Mouse (Mus musculus) common myeloid progenitor, adult 5-6 weeks (primary cell): ENCODE data around the gene Fnbp1. TPM values are rescaled to one million over a fixed set of nuclear protein-coding genes. Genes with fewer than 3 reads are reported as not detected.

Source experiments
- ATAC-seq: replicated peaks from 2 replicates; pipeline ENCODE4 v1.8.0; 2016; ENCODE audit warnings: low read depth, mild to moderate bottlenecking, moderate TSS enrichment, inconsistent platforms; ENCODE audit not compliant: poor library complexity, severe bottlenecking
- total RNA-seq: library from RNA; stranded (forward); fragments of 200-1000, 187-1606 nt; gene quantifications from 2 replicates; pipeline ENCODE4 v1.2.3, GENCODE M21; 2017

Fnbp1 gene
- total RNA-seq, 1 experiment from 2014 or later: 43.4 TPM

DNA sequence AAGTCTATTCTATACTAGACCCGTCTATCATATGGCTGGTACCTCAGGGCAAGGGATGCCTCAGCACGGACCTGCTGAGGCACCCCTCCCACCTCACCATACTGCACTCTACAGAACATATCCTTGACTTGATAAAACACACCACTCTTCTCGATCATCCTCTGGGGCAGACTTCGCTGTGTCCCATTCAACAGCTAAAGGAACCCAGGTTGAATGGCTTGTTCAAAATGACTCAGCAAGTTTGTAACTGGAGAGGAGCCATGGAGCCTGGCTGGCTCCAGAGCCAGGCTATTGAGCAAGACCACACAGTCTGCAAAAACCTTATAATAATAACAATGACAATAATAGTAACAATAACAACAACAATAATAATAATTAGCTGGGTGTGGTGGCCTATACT lies 13.9 kb downstream of the Fnbp1 start:
- 0 out of 2 replicates have a peak, but pooled peaks have one; percentile 29 for ATAC-seq

DNA sequence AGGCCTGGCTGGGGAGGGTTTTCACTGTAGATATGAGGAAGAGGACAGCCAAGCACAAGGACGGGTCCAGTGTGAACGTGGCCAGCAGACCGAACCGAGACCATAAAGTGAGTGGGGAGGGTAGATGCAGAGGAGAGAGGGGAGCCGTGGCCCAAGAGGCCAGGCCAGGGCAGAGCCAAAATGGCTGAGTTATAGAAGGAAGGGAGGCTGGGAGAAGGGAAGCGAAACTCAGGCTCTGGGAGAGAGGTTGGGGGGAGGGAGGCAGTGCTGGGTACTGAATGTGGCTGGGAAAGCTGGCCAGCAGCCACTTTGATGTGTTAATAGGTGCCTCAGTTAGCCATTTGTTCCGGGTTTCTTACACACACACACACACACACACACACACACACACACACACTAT lies 14.6 kb downstream of the Fnbp1 start:
- ATAC-seq: no peak

DNA sequence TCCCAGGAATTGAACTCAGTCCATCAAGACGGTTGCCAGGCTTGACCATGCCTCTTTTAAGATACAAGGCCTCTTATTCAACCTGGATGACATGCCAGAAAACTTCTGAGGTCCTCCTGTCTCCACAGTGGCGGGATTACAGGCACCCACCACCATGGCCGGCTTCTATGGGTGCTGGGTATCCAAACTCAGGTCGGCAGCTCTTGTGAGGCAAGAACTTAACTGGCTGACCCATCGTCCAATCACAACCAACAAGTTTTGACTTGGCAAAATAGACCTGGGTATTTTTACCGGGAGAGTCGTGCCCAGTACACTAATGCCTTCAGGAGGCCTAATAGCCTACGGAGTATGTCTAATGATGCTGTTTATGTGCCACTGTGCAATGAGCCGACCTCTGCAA lies 15.8 kb downstream of the Fnbp1 start:
- ATAC-seq: no peak

DNA sequence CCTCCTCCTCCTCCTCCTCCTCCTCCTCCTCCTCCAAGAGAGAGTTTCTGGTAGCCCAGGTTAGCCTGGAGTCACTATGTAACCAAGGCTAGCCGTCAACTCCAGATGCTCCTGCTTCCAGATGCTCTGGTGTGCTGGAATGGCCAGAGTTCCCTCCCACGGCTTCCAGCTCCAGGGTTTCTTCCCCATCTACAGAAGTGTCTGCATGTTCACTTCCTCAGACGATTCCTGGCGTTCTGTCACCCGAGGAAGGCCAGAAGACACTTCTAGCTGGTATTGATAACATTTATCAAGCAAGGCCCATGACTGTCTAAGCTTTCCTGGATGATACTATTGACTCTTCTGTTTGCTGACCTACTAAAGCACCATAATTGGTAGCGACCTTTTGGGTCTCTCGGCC lies 16.7 kb downstream of the Fnbp1 start:
- ATAC-seq: no peak

DNA sequence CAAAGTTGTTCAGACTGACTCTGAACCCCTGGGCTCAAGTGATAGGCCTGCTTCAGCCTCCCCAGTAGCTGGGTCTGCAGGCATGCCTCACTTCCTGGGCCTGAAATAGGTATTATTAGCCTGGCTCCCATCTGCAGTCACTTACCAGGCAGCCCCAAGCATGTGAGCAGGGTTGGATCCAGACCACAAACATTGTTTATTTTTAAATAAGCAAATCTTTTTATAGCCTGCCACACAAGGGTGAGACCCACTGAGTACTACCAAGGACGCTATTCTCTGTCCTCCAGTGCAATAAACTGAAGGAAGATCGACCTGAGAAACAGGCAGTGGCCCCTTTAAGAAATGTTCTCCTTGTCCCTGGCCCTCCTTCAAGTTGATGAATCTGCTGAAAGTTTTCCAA lies 17.1 kb downstream of the Fnbp1 start:
- no peak for ATAC-seq

DNA sequence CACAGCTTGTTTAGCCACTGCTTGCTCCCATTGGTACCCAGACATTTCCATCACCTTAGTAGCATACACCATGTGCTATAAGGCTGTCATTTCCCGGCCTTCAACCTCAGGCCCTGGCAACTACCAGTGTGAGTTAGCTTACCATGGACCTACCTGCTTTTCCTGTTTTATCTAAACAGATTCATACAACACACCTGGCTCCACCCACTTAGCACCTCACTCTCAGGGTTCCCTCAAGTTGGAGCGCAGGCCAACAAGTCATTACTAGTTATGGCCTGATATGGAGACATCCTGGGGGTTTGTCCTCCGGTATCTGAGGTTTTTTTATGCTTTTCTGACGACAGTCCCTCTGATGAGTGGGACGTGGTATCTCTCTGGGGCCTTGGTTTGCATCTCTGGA lies 18.3 kb downstream of the Fnbp1 start:
- no peak for ATAC-seq

DNA sequence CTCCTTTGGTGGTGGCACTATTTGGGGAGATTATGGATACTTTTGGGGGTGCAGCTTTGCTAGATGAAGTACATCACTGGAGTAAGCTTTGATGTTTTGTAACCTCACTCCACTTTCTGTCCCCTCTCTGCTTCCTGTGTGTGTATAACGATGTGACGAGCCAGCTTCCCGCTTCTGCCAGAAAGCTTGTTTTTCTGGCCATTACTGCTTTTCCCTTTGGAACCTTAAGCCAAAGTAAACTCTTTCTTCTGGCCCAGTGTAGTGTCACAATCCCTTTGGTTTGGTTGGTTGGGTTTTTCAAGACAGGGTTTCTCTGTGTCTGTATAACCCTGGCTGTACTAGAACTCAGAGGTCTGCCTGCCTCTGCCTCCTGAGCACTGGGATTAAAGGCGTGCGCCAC lies 19.0 kb downstream of the Fnbp1 start:
- ATAC-seq: no peak

DNA sequence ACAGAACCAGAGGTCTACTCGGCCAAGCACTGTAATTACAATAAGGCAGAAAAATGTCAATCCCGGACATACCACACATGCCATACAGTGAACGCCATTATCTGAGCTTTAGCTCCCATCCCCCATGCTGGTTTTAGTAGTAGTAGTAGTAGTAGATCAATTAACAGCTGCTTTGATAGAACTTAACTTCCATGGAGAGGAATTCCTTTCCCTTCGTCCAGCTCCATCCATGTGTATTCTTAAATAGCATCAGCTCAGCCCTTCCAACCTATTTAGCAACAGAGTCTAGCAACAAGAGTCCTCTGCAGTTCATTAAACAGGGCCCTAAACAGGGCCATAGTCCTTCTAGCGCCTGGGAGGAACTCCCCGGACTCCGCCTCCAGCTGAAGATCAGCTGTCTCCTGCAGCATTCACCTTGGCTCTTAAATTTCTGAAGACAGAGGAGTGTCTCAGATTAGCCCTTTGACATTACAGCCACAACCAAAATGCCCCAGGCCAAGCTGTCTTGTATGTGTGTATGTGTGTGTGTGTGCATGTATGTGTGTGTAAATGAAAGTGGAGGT lies 20.6 kb downstream of the Fnbp1 start:
- no peak for ATAC-seq

DNA sequence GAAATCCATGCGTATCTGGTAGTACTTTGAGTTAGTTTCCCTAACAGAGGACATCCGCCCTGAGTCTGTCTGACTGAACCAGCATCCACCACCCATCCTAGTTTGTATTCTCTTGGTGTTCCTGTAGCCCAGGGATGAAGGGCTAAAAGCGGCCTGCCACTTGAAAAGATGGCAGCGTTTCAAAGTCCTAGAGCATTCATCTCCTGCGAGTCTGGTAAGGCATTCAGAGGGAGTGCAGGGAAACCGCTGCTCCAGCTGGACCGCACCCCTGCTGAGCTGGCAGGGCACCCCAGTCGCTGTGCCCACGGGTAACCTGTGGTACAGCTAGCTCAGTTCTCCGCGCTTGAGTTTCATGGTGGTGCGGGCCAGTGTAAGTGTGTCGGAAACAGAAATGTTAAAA lies 22.0 kb downstream of the Fnbp1 start:
- no peak for ATAC-seq

DNA sequence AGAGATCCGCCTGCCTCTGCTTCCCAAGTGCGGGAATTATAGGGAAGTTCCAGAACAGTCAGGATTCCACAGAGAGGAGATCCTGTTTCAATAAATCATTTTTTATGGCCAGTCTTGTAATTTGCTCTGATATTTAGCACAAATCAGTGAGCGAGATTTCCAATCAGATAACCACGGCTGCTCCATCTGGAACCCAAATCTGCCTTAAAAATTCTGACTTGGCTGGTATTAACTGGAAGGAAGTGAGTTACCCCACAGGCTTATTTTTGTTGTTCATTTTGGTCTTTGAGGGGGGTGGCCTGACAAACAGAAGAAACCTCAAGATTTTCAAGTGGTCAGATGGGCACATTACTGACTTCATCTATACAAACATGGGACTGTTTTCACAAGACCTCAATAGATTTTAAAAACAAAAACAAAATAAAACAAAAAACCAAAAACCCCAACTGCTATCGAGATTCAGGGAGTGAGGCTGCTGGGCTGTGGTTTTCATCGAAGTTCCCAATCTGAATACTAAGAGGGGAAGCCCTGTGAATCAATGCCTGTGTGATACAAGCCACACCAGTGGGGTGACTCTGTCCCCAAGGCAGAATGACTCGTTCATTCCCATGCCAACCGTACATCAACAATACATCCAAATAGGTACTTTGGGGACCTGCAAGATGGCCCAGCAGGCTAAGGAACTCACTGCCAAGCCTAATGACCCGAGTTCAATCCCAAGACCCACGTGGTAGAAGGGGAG lies 23.0 kb downstream of the Fnbp1 start:
- ATAC-seq: peak; percentile 41; the same call in 1 of the 2 replicates

DNA sequence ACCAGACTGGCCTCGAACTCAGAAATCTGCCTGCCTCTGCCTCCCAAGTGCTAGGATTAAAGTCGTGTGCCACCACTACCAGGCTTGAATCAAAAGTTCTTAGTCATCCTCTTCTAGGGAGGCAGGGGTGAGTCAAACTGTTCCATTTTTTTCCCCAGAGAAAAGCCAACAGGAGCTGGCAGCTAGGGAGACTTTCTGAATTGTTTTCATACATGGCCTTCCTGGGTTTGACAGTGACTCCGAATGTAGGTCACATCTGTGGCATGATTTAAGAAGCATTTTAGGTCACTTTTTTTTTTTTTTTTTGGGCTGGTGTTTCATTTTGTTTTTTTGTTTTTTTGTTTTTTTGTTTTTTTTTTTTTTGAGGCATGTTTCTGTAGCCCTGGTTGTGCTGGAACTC lies 23.6 kb downstream of the Fnbp1 start:
- ATAC-seq: no peak

DNA sequence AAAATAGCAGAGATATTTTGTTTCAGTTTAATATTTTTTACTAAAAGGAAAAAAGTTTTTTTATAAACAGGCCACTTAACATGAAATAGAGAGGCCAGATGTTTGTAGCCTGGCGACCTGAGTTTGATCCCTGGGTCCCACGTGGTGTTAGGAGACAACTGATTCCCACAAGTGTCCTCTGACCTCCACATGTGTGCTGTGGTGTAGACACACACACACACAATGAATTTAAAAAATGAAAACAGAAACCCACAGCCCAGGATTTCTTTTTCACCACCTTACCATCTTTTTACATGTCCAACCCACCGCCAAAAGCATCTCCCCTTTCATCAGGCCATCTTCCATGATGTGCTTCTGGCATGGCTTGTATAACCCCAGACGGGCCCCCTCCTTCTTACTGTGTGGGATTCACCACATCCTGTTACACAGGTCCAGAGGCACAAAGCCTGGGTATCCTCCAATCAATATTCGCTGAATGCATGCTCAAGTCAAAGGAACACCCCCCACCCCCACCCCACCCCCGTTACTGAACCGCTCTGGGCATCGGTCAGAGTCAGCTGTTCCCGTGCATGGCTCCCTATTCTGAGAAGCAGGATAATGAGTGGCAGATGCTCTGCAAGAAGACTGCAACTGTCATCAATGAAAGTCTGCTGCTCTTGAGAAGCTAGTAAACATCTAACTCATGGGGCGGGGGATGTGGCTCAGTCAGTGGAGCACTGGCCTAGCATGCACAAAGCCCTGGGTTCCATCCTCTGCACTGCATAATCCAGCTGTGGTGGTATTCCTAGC lies 25.7 kb downstream of the Fnbp1 start:
- ATAC-seq: peak; percentile 56

DNA sequence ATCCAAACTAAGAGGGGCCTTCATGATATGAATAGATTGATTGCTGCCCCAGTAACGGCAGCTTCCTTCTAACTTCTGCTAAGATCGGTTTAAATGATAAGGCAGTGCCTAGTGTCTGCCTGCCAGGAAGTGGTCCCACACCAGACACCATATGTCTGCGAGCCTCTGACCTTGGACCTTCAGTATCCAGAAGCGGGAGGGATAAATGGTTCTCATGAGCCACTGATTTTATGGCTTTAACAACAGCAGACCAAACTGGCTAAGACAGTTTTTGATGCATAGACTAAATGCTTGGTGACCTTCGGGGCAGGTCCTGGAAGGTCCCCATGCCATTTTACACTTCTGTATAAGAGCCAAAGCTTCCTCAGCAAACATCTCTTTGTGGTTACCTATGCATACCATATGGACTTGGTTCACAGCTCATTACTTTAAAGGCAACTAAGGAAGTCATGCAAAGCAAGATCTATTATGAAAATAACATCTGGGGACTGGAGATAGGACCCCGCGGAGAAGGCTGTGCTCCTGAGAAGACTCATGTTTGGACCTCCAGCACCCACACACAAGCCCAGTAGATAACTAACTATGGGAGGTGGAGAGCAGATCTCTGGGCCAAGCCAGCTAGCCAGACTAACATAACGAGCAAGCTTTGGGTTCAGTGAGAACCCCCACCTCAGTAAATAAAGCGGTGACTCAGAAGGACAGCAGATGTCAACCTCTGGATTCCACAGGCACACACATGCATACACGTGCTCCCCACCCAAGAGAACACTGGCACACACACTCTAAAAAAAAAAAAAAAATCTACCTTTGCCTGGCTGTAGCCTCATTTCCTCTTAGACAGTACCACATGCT lies 26.5 kb downstream of the Fnbp1 start:
- peak; percentile 54 for ATAC-seq

DNA sequence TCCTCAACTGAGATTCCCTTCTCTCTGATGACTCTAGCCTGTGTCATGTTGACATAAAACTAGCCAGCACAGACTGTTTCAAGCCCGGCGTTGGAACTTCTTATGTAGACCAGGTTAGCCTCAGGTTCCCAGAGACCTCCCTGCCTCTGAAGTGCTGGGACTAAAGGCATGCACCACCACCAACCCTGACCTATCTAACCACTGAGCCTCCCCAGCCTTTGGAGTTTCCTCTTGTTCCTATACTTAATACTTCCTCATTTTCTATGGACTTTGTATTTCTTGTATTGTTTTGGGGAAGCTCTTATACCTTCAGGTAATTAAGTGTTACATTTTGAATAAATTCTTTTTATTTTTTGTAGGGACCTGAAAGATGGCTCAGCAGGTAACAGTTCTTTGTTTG lies 27.6 kb downstream of the Fnbp1 start:
- ATAC-seq: no peak; the same call in 1 of the 2 replicates

DNA sequence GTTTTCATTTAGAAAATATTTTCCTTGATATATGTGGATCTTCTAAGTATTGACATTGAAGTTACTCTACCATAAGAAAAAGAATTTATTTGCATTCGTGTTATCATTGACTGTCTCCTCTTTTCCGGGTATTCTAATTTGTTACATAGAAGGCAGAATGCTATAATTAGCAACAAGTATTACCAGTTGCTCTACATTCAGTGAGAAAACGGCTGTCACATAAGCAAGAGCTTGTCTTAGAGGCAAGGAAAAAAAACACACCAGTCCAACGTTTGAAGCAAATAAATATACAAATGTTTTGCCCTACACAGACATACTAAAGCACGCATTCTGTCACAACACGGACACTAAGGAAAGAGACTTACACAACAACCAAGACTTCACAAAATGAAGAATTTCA lies 30.1 kb downstream of the Fnbp1 start:
- no peak for ATAC-seq

DNA sequence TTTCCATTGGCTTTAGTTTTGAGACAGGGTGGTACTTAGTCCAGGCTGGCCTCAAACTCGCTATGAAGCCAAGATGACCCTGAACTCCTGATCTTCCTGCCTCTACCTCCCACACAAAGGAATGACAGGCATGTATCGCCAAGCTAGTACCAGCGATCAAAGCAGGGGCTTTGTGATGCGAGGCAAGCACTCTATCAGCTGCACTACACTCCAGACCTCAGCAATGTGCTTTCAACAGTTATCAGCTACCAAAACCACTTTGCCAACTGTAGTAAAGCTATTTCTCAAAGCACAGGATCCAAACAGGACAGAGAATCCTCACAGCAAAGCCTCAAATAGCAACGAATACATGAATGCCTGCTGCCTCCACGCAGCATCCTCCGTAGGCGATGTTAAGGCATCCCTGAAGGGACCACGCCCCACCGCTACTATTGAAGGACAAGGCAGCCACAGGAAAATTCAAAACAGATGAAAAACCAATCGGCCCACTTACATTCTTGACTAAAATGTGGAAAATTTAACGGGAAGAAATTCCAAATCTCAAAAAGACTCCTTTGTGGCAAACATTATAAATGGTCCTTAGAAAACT lies 31.8 kb downstream of the Fnbp1 start:
- peak; percentile 82 for ATAC-seq

DNA sequence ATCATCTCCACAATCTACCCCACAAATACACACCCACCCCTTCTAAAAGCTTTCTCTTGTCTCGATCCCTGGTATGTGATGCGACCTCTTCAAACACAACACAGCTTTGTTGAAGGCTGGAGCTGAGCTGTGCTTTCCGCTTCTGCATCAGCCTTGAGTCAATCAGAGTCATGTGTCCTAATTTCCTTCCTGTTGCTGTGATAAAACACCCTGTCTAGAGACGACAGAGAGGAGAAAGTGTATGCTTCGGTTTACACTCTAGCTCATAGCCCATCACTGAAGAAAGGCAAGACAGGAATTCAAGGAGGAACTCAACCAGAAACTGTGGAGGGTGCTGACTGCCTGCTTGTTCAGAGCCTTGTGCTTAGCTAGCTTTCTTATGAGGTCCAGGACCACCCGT lies 33.6 kb downstream of the Fnbp1 start:
- ATAC-seq: peak; percentile 60

DNA sequence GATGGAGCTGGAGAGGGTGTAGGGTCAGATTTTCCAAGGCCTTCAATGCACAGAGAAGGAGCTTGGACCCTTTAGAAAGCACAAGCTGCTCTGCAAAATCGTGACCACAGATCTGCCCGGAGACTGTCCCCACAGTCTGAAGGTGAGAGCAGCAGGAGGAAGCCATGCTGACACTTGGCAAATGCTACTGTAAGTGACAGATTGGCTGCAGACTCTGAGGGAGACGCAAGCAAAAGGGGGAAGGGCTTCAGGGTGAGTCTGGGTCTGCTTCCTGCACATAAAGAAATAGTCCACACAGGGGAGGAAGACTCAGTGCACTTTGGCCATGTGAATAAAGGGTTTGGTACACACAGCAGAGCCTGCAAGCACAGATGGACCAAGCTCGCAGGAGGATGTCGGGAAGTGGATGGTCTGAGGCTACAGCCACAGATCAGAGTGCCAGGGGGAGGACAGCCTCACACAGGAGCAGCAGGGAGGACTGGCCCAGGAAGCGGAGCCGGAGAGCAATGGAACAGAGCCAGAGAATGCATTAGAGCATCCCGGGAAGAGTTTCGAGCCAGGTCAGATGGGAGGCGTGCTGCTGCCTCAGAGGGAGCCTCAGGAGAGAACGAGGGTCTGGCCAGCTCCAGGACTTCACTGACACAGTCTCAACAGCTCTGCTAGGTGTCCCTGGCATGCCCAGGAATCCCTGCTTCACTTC lies 35.0 kb downstream of the Fnbp1 start:
- no peak for ATAC-seq

DNA sequence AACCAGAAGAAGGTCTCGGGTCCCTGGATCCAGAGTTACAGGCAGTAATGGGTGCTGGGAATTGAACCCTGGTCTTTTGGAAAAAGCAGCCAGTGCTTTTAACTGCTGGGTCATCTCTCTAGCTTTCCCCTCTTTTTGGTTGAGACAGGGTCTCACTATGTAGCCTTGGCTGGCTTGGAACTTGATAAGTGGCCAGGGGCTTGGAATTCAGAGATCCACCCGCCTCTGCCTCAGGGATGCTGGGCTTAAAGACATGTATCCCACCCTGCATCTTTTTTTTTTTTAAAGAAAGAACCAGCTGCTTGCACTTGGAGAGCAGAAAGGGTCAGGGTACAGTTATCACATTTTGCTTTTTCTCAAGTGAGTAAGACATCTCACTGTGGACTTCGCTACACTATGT lies 35.8 kb downstream of the Fnbp1 start:
- ATAC-seq: no peak
